Mouse (Mus musculus) liver, embryonic 14.5 days (tissue): ENCODE results near the gene Ugt1a7c. TPM values are rescaled to one million over a fixed set of nuclear protein-coding genes. Genes with fewer than 3 reads are reported as not detected.
"Not testable (repeated sequence)": the region's sequence is repeated elsewhere in the genome, so short reads cannot be mapped to it uniquely, and the experiment has no call there.

Source experiments
- ATAC-seq: fragments of 200-750 bp; cut with Nextera tagmentation; 2 replicates; pipeline ENCODE4 v1.8.0; 2017; ENCODE audit warnings: moderate number of reproducible peaks, mild to moderate bottlenecking, moderate library complexity; ENCODE audit not compliant: insufficient read depth
- DNase-seq, 3 experiments: peaks; one replicate each; pipeline ENCODE4 v3.0.0-alpha.2; 2012 to 2013; ENCODE audit warnings: low read depth in 3 of 3, low spot score in 3 of 3
- H3K27ac ChIP-seq: fragments of 300-500 bp; sonication (generic); 2 replicates; pipeline ENCODE4 v1.5.1; 2014; ENCODE audit warnings: moderate library complexity, mild to moderate bottlenecking, control low read depth, inconsistent platforms
- H3K27me3 ChIP-seq: fragments of 300-500 bp; sonication (generic); 2 replicates; pipeline ENCODE4 v1.6.1; 2014; ENCODE audit warnings: mild to moderate bottlenecking, low read length, moderate library complexity; ENCODE audit not compliant: control insufficient read depth, insufficient read depth
- H3K36me3 ChIP-seq: fragments of 300-500 bp; sonication (generic); replicated peaks from 2 replicates; pipeline ENCODE4 v1.6.1; 2014; ENCODE audit warnings: low read depth; ENCODE audit not compliant: control insufficient read depth, insufficient read depth
- H3K4me1 ChIP-seq, 2 experiments: fragments of 200-500 bp in 1 of 2; fragments of 300-500 bp in 1 of 2; sonication (generic) in 1 of 2; replicated peaks; 2 replicates each; pipeline ENCODE4 v1.6.1; 2012 to 2014; ENCODE audit warnings: antibody characterized with exemption in 1 of 2, inconsistent platforms in 1 of 2, low read length in 1 of 2; ENCODE audit not compliant: control insufficient read depth in 2 of 2, insufficient read depth in 2 of 2
- H3K4me2 ChIP-seq: fragments of 300-500 bp; sonication (generic); 2 replicates; pipeline ENCODE4 v1.6.1; 2014; ENCODE audit warnings: low read depth, mild to moderate bottlenecking, control low read depth, moderate library complexity
- H3K4me3 ChIP-seq, 2 experiments: fragments of 200-500 bp in 1 of 2; fragments of 300-500 bp in 1 of 2; sonication (generic) in 1 of 2; 2 replicates each; pipeline ENCODE4 v1.5.1; 2012 to 2014; ENCODE audit warnings: low read depth in 2 of 2, low read length in 2 of 2, mild to moderate bottlenecking in 2 of 2, control low read depth in 1 of 2, inconsistent platforms in 1 of 2, moderate library complexity in 1 of 2; ENCODE audit not compliant: insufficient read depth in 1 of 2
- H3K9ac ChIP-seq: fragments of 300-500 bp; sonication (generic); replicated peaks from 2 replicates; pipeline ENCODE4 v1.6.1; 2014; ENCODE audit warnings: mild to moderate bottlenecking, control low read depth, moderate library complexity
- H3K9me3 ChIP-seq: fragments of 300-500 bp; sonication (generic); 2 replicates; pipeline ENCODE4 v1.6.1; 2016; ENCODE audit warnings: low read length, mixed read lengths; ENCODE audit not compliant: control insufficient read depth
- CTCF ChIP-seq: IDR thresholded peaks from 2 replicates; pipeline ENCODE4 v1.5.1; 2016; ENCODE audit warnings: antibody characterized with exemption, low read depth, control low read depth
- EP300 ChIP-seq: IDR thresholded peaks from 2 replicates; pipeline ENCODE4 v1.6.1; 2016; ENCODE audit warnings: antibody characterized with exemption, low read depth
- WGBS: fragments of 180-500 bp; shearing (Covaris S2); extraction: QIAGEN DNeasy Blood & Tissue Kit; methylation state at CpG from one replicate; pipeline ENCODE4 v1.1.7; 2014; ENCODE audit not compliant: insufficient replicate concordance; 5-methylcytosine and 5-hydroxymethylcytosine counted together
- polyA plus RNA-seq, 2 experiments: library from polyadenylated mRNA; depleted of rRNA in 1 of 2; stranded (reverse) in 1 of 2; unstranded in 1 of 2; fragments of >200 nt; fragmentation: Nextera tagmentation in 1 of 2; extraction: Ambion mirVana in 1 of 2; gene quantifications; 2 replicates each; pipeline versions ENCODE4 v1.2.1 to v1.2.3; 2012 to 2014

Gene Ugt1a7c
- polyA plus RNA-seq, 2 experiments: 1.1 to 1.8 TPM

GRCm38 (mm10) chr1:88138145-88138544, 43.3 kb downstream of the Ugt1a7c start:
- Histone ChIP-seq H3K4me2 (no peak overlapping the region), H3K27ac (no peak overlapping the region), H3K9me3 (no peaks in the 10 kb centered on the region), H3K9ac (no peak overlapping the region), H3K36me3 (no peaks in the 10 kb centered on the region), H3K4me3 (no peak overlapping the region), H3K27me3 (no peaks in the 10 kb centered on the region), H3K4me1 (peaks cover 0 to 18% of the 10 kb centered on the region in 2 experiments; a peak in 2 of 4 replicates)
- WGBS: 79% methylated on average over 1 of the region's 1 CpGs
- DNase-seq: no peak
- no peak for ATAC-seq
- TF ChIP-seq EP300 (no peak), CTCF (no peak)

- H3K4me2 ChIP-seq, H3K27me3 ChIP-seq, H3K4me3 ChIP-seq, H3K36me3 ChIP-seq, H3K27ac ChIP-seq, H3K9me3 ChIP-seq, H3K9ac ChIP-seq: not testable (repeated sequence)
- WGBS: 13% methylated on average over 1 of the region's 1 CpGs
- ATAC-seq (peak; percentile 93), DNase-seq (peak in 1 of 3 experiments; percentile 4)
- H3K4me1 ChIP-seq: peaks cover 0 to 11% of the 10 kb centered on the region in 2 experiments; a peak in 2 of 4 replicates
Observed at GRCm38 (mm10) chr1:88140492-88140891, 45.6 kb downstream of the Ugt1a7c start.

- H3K9ac ChIP-seq, H3K4me3 ChIP-seq, H3K4me2 ChIP-seq, H3K9me3 ChIP-seq, H3K36me3 ChIP-seq, H3K27me3 ChIP-seq, H3K27ac ChIP-seq: not testable (repeated sequence)
- ATAC-seq: peak; percentile 34; the same call in 1 of the 2 replicates
- peaks cover 0 to 10% of the 10 kb centered on the region in 2 experiments; a peak in 2 of 4 replicates for H3K4me1 ChIP-seq
- peak in 1 of 3 experiments; percentile 14 for DNase-seq
- WGBS: 5% methylated on average over 4 of the region's 5 CpGs
- peak; percentile 68 for TF ChIP-seq CTCF
Observed at GRCm38 (mm10) chr1:88143966-88144675, 49.3 kb downstream of the Ugt1a7c start.

- H3K4me2 ChIP-seq, ATAC-seq, H3K9me3 ChIP-seq, H3K36me3 ChIP-seq, H3K27ac ChIP-seq, H3K4me3 ChIP-seq, H3K9ac ChIP-seq, H3K4me1 ChIP-seq, H3K27me3 ChIP-seq, DNase-seq: not testable (repeated sequence)
- TF ChIP-seq CTCF: peak; percentile 35
- WGBS: 39% methylated on average over 2 of the region's 2 CpGs
Observed at GRCm38 (mm10) chr1:88145278-88145677, 50.4 kb downstream of the Ugt1a7c start.

GRCm38 (mm10) chr1:88150133-88150532, 55.3 kb downstream of the Ugt1a7c start:
- H3K27ac ChIP-seq, H3K4me3 ChIP-seq, DNase-seq, H3K27me3 ChIP-seq, H3K9ac ChIP-seq, ATAC-seq, H3K4me2 ChIP-seq, H3K9me3 ChIP-seq, H3K4me1 ChIP-seq, H3K36me3 ChIP-seq: not testable (repeated sequence)
- 48% methylated on average over 2 of the region's 2 CpGs for WGBS
- TF ChIP-seq CTCF: peak; percentile 43
